Mouse (Mus musculus): ENCODE results near the gene Pkp1.

Pkp1 gene

DNA sequence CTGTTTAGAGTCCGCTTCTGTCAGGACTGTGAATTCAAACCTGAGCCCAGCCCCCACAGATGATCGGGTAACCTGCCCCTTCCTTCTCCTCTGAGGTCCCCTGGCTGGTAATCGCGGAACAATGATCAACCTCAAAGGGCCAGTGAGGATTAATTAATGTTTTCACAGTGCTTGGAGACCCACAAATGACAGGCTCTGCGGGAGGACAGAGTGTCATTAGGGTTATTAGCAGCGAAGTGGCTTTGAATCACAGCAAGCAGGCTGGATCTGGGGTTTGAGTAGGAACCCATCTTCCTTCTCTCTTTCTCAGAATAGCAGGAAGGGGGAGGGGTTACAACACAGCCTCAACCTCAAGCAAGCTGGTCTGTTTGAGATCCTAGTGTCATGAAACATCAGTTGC, 9.6 kb downstream of the Pkp1 start:
- no peak for DNase-seq (ENCODE audit: low spot score in 2 of 2)

DNA sequence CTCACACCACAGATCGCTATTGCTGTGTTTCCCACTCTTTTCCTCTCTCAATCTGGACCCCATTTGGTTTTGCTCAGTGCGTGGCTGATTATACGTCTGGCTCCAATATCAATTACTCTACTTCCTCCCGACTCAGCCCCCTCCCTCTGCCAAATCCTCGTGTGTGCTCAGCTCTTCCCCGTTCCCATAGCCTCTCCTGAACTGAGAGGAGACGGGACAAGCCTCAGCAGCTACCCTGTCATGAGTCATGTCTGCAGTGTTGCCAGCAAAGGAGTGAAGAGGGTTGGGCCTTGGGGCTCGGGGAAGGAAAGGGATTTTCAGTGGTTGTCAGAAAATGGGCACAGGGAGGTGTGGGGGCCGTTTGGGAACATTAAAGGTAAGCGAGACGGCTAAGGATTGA, 12.3 kb downstream of the Pkp1 start:
- DNase-seq (ENCODE audit: low spot score in 2 of 2): peak; percentile 32 to 38

DNA sequence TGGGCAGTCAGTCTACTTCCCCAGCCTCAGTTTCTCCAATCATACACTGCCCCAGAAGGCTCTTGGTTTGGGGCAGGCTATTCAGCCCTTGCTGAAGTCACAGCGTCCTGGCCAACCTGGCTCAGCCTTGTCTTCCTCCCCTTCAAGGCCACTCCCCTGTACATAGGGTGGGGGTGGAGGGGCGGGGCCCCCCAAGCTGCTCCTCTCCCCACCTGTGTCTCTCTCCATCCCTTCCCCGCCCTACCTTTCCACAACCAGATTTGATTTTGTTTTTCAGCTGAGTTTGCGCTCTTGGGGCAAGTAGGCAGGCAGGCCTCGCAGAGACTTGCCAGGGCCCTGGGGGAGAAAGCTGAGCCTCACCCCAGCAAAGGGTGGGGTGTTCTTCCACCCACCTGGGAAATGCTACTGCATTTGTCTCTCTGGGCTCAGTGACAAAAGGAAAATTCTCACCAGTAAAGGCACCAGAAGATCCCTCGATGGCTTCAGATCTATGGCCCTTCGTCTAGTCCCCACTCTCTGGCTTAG, 19.0 kb downstream of the Pkp1 start:
- DNase-seq (ENCODE audit: low spot score in 2 of 2): no peak

DNA sequence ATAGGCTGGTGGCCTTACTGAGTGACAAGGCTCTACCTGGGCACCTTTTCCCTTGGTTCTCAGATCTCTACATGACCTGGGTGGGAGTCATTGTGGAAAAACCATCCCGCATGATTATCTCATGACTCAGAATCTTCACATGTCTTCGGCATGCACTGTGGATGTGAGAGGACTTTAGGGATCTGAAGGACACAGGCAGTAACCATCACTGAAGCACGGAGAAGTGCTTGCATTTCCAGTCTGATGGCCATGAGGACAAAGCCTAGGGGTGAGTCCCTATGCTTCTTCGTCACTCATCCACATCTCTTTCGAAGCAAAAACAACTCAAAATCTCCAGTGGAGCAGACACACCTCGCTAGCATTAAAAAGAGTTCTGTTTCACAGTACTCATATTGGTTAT, 19.7 kb downstream of the Pkp1 start:
- DNase-seq (ENCODE audit: low spot score in 2 of 2): no peak

DNA sequence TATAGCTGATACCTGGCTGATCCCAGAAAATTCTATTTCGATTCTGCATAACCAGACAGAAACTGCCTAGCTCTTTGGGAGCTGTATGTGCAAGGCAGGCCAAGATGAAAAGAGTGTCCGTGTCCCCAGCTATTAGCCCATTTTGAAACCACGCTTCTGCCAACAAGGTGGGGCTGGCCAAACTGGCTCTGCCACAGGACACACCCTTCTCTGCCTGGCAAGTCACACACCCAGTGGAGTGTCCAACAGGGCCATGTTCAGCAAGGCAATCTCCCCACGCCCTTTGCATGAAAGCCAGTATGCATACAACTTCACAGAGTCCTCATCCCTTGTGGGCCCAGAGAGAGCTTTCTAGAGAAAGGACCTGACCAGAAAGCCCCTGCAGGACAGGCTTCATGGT, 23.6 kb downstream of the Pkp1 start:
- no peak for DNase-seq (ENCODE audit: low spot score in 2 of 2)

DNA sequence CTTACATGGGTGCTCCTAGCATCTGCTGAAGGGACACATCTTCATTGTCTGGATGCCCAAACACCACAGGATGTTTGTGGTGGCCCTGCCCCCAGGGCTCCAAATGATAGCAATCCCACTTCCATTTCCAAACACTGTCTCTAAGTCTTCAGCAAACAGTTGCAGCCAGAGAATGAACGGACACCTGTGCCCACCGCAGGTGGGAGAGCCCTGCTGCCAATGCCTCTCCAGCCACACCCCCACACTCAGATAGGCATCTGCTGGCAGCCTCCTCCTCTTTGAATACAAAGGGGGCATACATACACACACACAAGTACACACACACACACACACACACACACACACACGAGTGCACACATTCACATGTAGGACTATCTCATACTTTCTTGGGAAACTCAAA, 25.6 kb downstream of the Pkp1 start:
- DNase-seq (ENCODE audit: low spot score in 2 of 2): no peak

DNA sequence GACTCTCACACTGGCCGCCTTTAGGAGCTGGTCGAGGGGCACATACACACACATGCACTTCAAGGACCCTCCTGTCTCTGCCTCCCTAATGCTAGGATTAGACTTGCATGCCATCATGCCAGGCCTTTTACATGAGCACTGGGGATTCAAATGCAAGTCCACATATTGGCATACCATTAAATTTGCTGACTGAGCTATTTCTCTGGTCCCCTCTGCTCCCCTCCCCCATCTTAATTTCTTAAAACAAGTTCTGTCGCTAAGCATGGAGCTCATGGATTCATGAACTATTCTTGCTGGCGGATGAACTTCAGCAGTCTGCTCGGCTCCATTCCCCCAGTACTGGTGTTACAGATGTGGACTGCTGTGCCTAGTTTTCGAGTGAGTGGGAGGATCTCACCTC, 26.2 kb downstream of the Pkp1 start:
- no peak for DNase-seq (ENCODE audit: low spot score in 2 of 2)

DNA sequence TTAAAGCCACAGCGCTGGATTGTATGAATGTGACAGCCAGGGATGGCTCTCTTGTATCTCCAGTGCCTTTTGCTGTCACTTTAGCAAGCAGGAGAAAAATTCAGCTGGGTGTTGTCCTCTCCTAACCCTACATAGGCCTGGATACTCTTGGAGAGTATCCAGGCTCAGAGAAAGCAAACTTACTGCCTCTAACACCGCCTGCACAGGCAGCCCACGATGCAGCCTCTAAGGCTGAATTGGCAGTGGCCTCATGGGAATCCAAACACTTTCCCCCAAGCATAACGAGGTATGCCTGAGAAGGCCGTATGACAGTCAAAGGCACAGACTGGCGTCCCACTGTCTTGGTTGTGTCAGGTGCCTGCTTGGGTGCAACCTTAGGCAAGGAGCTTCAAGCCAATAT, 26.8 kb downstream of the Pkp1 start:
- peak; percentile 27 to 44 for DNase-seq (ENCODE audit: low spot score in 2 of 2)

DNA sequence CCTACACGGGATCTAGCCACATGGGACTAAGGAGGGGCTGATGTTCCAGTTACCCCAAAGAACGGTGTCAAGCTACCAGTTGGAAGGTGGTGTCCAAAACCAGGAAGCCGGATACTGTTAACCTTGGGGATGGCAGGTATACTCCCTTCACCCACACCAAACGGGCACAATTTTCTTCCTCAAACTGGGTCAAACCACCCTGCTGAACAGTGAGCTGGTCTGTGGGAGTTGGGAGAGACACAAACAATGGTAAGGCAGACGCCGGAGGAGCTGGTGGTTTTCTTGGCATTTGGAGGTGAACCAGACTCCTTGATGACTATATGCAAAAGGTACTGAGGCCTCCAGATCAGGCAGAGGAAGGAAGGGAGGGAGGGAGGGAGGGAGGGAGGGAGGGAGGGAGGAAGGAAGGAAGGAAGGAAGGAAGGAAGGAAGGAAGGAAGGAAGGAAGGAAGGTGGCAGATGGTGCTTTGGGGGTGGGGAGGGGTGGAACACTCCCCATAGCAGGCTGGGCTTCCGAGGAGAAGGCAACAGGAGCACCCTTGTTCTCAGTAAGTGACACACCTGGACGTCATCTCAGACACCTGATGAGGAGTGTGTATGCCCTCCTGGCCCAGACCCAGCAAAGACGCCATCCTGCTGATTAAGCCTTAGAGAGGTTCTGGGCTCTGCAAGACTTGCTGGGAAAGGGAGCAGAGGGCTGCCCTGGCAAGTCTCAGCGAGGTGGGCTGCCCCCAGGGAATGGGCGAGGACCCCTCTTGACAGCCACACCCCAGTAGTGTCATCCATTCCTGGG, 27.4 kb downstream of the Pkp1 start:
- peak; percentile 32 to 37 for DNase-seq (ENCODE audit: low spot score in 2 of 2)

DNA sequence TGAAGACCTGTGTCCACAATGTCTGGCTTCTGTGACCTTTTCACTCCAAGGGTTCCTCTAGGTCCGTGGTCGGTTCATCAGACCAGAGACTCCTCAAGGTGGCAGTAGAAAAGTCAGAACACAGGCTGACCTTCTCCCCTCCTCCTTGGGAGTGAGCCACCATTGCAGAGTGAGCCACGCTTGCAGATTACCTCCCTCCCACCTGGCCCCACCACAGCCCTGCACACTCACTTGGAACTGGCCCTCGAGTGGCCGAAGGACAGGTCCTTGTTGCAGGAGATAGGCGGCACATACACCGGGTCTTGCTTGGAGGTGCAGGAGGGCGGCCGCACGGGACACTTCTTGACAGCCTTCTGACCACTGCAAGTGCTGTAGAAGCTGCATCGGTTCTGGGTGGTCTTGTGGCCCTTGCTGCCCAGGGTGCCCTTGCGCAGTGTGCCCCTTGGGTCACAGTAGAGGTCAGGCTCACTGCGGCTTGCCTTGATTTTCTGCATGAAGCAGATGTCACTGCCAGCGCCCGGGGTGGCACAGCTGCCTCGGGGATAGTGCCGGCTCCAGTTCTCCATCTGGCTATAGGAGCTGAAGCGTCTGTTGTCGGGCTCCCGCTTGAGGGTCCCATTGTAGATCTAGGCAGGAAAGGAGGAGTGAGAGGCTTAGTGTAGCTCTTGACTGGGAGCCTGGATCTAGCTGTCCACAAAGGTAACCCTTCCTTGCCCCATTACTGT, 29.4 kb downstream of the Pkp1 start:
- no peak for DNase-seq (ENCODE audit: low spot score in 2 of 2)

DNA sequence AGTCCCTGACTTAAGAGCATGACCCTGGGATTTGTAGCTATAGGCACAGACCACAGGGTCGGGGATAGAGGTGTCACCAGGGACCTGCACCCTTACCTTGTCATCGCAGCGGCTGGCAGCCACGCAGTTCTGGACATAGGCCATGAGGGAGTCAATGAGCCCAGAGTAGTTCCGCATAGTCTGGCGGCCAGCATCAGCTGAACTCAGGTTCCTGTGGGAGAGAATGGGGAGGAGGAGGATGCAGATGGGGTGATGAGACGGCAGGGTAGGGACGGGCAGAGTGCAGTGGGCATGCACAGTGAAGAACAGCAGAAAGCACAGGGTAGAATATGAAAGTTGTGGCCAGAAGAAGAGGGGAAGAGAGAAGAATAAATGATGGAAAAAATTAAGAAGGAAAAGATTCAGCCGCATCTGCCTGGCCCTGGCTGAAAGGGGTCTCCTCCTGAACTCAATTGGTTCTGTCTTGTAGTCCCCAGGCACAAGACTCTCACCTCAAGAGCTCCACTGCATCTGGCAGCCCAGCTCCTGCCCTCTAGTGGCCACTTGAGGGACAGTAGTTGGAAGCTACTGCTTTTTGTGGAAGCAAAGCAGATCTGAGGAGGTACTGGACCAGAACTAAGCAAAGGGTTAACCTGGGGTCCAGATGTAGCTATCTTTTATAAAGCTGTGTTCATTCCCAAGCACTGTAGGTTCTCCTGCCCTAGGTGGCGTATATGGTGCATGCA, 36.5 kb downstream of the Pkp1 start:
- peak; percentile 77 to 78 for DNase-seq (ENCODE audit: low spot score in 2 of 2)

DNA sequence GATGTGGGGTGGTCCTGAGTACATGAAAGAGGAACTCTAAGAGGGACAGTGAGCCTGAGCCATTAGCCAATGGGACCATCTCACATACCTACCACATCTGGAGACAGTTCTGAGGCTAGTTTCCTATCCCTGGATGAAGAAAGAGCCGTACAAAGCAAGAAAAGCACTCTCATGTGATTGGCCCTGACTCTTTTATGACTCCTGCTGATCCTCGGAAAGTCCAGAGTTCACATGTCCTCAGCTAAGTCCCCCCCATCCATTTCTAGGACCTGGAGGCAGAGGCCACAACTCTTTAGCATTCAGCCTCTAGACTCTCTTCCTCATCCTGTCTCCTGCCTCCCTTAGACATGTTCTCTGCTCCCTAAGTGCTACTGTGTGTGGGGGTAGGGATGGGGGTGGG, 41.8 kb downstream of the Pkp1 start:
- no peak for DNase-seq (ENCODE audit: low spot score in 2 of 2)

DNA sequence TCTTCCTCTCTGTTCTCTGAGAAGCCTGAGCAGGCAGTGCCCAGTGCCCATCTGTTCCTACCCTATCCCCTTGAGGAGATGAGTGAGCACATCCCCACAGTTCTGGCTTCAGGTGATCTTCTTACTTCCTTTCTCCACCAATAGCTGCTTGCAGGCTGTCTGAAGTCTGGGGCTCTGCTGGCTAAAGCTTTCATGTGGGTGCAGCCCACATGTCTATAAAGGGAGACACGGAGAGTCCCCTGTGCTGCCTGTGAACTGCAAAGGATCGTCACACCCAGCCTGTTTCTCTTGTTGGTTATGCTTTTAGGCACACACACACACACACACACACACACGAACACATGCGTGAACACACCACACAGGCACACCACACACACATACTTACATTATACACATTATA, 46.0 kb downstream of the Pkp1 start:
- peak; percentile 34 to 40 for DNase-seq (ENCODE audit: low spot score in 2 of 2)

DNA sequence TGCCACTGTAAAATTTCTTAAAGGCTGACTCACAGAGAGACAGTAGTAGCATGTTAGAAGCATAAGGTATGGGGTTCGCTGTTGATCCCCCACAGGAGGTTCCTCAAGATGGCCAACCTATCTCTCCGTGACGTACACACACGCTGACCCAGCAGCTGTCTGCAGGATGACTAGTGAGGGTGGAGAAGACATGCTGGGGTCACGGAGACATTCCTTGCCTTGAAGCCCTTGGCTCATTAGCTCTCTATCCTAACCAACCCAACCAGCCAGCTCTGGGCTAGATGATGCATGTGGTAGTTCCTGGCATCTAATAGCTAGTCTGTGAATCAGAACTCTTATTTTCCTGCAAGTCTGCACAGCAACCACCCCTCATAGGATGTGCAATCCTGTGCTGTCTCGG, 50.4 kb downstream of the Pkp1 start:
- no peak for DNase-seq (ENCODE audit: low spot score in 2 of 2)

DNA sequence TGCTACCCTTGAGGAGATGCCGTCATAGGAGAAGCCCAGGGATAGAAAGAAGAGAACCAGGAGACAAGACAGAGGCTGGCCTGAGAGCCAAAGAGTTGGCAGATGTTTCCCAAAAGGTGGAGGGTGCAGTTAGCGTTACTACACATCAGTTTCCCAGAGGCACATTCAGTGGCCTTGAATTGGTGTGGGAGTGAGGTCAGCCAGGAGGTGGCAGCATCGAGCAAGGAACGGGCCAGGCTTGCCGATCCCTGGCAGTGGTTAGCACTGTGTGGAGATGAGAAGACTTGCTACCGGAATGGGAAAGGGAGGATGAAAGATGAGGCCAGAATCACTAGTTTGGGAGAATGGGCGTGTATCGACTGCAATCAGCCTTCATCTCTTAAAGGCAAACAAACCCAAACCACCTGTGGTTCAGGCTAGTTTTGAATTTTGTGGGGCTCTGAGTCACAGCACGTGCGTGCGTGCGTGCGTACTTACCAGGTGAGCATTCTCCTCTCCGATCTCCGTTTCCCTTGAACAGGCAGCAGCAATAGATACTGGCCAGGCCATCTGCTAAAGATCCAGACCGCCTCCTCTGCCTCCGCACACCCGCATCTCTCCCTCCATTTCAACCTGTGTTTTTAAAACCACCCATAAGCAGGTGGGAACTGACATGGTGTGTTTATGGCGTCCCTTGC, 53.4 kb downstream of the Pkp1 start:
- peak; percentile 84 to 91 for DNase-seq (ENCODE audit: low spot score in 2 of 2)

DNA sequence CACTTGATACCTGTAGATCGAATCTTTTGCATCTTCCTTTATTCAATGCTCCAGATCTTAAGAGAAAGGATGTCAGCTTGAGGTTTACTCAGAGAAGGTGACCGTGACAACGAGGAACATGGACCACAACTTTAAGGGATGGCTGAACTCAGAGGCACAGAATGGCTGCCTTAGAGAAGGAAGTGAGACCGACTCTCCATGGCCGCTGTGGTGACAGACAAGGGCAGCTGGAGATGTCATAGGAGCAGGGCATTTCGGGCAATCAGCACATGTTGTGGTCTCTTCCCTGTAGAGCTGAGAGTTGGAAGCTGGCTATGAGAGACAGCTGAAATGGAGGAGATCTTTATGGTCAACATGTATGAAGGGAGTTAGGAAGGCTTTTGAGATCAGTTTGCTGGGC, 54.2 kb downstream of the Pkp1 start:
- DNase-seq (ENCODE audit: low spot score in 2 of 2): no peak

DNA sequence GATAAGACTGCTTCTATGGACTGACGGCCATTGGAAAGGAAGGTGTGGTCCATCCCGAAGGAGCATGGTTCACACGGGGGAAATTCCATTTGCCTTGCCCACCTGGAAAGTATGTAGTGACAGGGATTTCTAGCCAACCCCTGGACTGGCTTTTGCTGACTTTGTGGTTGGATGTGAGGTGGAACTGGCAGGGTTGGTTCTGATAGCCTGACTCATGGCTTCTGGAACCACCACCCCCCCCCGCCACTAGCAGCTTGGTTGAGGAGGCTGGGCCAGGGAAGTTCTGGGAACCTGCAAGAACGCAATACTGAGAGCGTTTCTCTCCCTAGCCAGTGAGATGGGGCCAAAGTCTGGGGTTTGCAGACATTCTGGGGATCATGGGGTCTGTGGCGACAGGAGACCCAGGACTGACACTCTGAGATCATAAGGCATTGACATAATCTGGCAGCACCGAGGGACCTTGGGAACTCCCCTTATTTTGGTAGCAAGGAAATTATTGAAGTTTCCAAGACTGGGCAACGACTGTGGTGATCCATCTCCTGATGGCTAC, 55.1 kb downstream of the Pkp1 start:
- no peak for DNase-seq (ENCODE audit: low spot score in 2 of 2)

DNA sequence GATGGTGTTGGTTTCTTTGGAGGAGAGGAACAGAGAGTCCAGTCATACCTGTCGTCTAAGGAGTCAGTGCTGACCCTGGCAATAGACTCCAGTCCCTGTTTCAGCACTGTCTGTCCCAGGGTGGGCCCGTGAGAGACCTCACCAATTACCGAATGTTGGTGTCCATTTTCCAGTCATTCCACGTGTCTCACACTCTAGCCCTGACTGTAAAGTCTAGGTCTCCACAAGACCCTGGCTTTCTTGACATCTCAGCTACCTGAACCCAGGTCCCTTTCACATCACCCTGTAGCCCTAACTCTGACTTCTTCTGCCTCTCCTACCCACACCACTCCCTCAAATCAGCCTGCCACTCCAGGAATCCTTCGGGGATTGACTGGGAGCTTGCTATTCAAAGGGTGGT, 56.4 kb downstream of the Pkp1 start:
- no peak for DNase-seq (ENCODE audit: low spot score in 2 of 2)

DNA sequence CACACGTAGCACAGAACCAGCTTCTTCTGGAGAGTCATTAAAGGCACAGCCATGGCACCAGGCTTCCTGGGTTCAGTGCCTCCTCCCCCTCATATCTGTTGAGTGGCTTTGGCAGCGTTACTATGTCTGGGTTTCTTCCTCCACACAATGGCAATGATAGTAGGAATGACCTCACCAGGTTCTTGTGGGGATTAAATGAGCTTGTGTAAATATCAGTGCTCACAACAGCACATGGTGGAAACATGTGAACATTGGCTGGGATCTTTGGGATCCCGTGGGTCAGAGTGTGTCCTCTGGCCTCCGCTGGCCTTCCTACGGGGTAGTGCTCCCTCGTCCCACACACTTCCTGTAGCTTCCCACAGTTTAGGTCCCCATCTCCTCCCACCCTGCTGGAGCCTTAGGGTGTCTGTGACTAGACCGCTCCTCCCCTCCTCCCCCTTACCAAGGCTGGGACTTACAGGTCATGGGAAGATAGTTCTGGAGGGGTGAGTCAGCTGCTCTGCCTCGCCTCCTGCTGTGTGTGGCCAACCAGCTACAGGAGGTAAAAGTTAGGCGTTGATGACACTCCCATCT, 56.9 kb downstream of the Pkp1 start:
- DNase-seq (ENCODE audit: low spot score in 2 of 2): no peak

DNA sequence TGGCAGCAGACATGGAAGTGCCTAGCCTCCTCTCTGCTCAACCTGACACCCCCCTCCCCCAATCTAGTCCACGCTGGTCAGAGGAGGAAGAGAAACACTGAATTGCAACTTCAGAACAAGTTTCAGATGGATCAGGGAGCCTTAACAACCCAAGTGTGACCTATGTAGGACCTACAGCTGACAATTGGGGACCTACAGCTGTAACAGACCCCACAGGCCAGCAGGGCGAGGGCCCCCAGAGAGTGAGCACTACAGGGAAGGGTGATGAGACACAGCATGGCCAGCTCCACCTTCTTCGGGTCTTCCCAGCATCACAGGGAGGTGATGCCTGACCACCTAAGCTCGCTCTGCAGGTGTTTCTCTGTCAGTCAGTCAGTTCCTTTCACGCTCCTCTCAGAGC, 57.9 kb downstream of the Pkp1 start:
- DNase-seq (ENCODE audit: low spot score in 2 of 2): no peak

DNA sequence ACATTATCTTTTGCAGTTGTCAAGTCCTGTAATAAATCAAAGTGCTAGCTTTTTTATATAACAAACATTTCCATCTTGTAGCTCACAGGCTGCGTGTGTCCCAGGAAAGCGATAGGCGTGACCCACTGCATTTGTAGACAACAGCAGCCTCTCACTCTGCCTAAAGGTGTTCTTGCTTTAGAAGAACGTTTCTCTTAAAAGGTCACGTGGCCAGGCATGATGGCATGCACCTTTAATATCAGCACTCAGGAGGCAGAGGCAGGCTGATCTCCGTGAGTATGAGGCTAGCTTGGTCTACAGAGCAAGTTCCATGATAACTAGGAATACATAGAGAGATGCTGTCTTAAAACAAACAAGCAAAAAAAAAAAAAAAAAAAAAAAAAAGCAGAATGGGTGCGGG, 60.5 kb downstream of the Pkp1 start:
- no peak for DNase-seq (ENCODE audit: low spot score in 2 of 2)

Data from right cerebral cortex, adult 2 months (tissue).